Mouse (Mus musculus): Measurements from ENCODE around the gene Krtdap. TPM values are rescaled to one million over a fixed set of nuclear protein-coding genes. Genes with fewer than 3 reads are reported as not detected.
"Not testable (repeated sequence)": the region's sequence is repeated elsewhere in the genome, so short reads cannot be mapped to it uniquely, and the experiment has no call there.

Krtdap gene
- polyA plus RNA-seq, 1 experiment from 2014 or later: 51.5 TPM

- Histone ChIP-seq H3K9ac (no peak within 1 kb of the TSS), H3K4me3 (no peak within 1 kb of the TSS), H3K9me3 (no peaks in the 10 kb centered on the region), H3K36me3 (no peaks in the 10 kb centered on the region), H3K4me2 (replicated peaks) (no peak within 1 kb of the TSS), H3K27ac (no peak within 1 kb of the TSS), H3K4me1 (no peaks in the 10 kb centered on the region), H3K27me3 (no peaks in the 10 kb centered on the region)
- 89% methylated on average over 18 of the region's 18 CpGs for WGBS
- no peak for ATAC-seq (ENCODE audit: low FRiP score, low read depth)
Observed at GRCm38 (mm10) chr7:30823675-30824074, 36.0 kb downstream of the Krtdap start, which contains the start of gene Ffar2. TSS of gene Ffar2 (minus strand) at chr7:30823775.

DNA sequence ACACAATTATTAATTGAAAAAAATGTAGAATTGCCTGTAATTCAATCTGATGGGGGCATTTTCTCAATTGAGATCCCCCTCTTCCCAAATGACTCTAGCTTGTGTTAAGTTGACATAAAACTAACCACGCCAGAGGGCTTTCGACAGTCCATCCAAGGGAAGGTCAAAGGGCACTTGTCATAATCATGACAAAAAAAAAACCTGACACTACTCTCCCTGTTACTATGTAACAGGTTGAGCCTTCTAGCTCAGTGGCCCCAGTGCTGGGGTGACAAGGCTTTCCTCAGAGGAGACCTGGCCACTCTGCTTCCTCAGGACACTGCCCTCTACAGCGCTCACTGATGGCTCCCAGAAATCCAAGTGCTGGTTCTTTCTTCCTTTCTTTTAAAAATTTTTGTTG lies 36.6 kb downstream of the Krtdap start:
- no peaks in the 10 kb centered on the region for H3K4me1 ChIP-seq
- no peaks in the 10 kb centered on the region for H3K27me3 ChIP-seq
- no peak overlapping the region for H3K4me2 ChIP-seq (replicated peaks)
- H3K27ac ChIP-seq: no peak overlapping the region
- no peaks in the 10 kb centered on the region for H3K9me3 ChIP-seq
- H3K4me3 ChIP-seq: no peak overlapping the region
- ATAC-seq (ENCODE audit: low FRiP score, low read depth): no peak
- no peaks in the 10 kb centered on the region for H3K36me3 ChIP-seq
- 89% methylated on average over 3 of the region's 3 CpGs for WGBS
- H3K9ac ChIP-seq: no peak overlapping the region

- no peak overlapping the region for H3K4me3 ChIP-seq
Observed at GRCm38 (mm10) chr7:30826660-30827059, 39.0 kb downstream of the Krtdap start.

DNA sequence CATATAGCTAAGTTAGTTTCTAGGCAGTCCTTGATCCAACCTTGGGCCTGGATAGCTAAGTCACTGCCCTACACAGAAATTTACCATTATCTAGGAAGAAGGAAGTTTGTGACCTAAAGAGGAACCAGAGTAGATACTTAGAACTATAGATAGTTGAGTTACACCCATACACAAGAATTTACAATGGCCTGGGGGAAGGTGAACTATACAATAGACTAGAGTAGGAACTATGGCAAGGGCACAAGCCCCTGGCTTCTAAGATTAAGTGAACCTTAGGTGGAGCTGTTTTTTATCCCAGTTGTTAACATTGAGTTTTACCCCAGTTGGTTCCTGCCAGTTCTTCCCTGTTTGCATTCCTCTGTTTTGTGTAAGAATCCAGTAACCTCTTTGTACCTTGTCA lies 41.2 kb downstream of the Krtdap start:
- not testable (repeated sequence) for H3K9me3 ChIP-seq; H3K4me2 ChIP-seq (replicated peaks); ATAC-seq (ENCODE audit: low FRiP score, low read depth); H3K4me3 ChIP-seq; H3K27me3 ChIP-seq; H3K27ac ChIP-seq; H3K9ac ChIP-seq; H3K36me3 ChIP-seq; H3K4me1 ChIP-seq

More at GRCm38 (mm10) chr7:30826660-30827059, 39.0 kb downstream of the Krtdap start:
- Histone ChIP-seq H3K4me2 (replicated peaks) (no peak overlapping the region), H3K9me3 (no peaks in the 10 kb centered on the region), H3K36me3 (no peaks in the 10 kb centered on the region), H3K4me1 (no peaks in the 10 kb centered on the region), H3K27me3 (no peaks in the 10 kb centered on the region), H3K27ac (no peak overlapping the region), H3K9ac (no peak overlapping the region)
- WGBS: 92% methylated on average over 7 of the region's 10 CpGs
- ATAC-seq (ENCODE audit: low FRiP score, low read depth): no peak

GRCm38 (mm10) chr7:30829428-30829827 lies 41.7 kb downstream of the Krtdap start:
- Histone ChIP-seq H3K9ac (no peak overlapping the region), H3K27me3 (no peaks in the 10 kb centered on the region), H3K4me1 (no peaks in the 10 kb centered on the region), H3K4me2 (replicated peaks) (no peak overlapping the region), H3K4me3 (no peak overlapping the region), H3K9me3 (no peaks in the 10 kb centered on the region), H3K27ac (no peak overlapping the region), H3K36me3 (no peaks in the 10 kb centered on the region)
- whole genome bisulfite sequencing: 61% methylated on average over 3 of the region's 3 CpGs
- ATAC-seq (ENCODE audit: low FRiP score, low read depth): no peak

DNA sequence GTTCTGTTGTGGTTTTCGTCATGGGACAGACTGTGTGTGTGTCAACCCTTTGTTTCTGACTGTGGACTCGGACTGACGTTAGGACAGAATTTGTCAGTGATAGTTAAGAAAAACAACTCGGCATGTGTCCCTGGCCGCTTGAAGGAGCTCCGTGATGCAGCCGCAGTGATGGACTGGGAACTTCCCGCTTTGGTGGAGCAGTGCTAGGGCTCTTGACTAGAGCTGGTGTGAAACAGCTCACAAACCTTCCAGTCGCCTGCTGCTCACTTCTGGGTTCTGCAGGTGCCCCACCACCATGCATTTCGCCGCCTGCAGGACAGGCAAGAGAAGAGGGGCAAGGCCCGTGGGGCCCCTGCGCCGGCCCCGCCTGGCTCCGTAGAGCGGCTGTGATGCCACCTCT lies 44.6 kb downstream of the Krtdap start:
- H3K4me2 ChIP-seq (replicated peaks): no peak overlapping the region
- no peak overlapping the region for H3K4me3 ChIP-seq
- no peaks in the 10 kb centered on the region for H3K9me3 ChIP-seq
- no peaks in the 10 kb centered on the region for H3K36me3 ChIP-seq
- WGBS: 78% methylated on average over 17 of the region's 17 CpGs
- H3K27me3 ChIP-seq: no peaks in the 10 kb centered on the region
- H3K4me1 ChIP-seq: no peaks in the 10 kb centered on the region
- no peak overlapping the region for H3K27ac ChIP-seq
- ATAC-seq (ENCODE audit: low FRiP score, low read depth): no peak
- H3K9ac ChIP-seq: no peak overlapping the region

GRCm38 (mm10) chr7:30832684-30833083 lies 45.0 kb downstream of the Krtdap start:
- not testable (repeated sequence) for H3K27ac ChIP-seq; H3K9me3 ChIP-seq; H3K4me1 ChIP-seq; H3K27me3 ChIP-seq; ATAC-seq (ENCODE audit: low FRiP score, low read depth); H3K36me3 ChIP-seq; H3K9ac ChIP-seq; H3K4me2 ChIP-seq (replicated peaks); H3K4me3 ChIP-seq
- WGBS: 52% methylated on average over 7 of the region's 11 CpGs

- no peak overlapping the region for H3K27ac ChIP-seq
- no peak for ATAC-seq (ENCODE audit: low FRiP score, low read depth)
- no peaks in the 10 kb centered on the region for H3K4me1 ChIP-seq
- no peaks in the 10 kb centered on the region for H3K9me3 ChIP-seq
- H3K36me3 ChIP-seq: no peaks in the 10 kb centered on the region
- H3K27me3 ChIP-seq: no peaks in the 10 kb centered on the region
- no peak overlapping the region for H3K4me2 ChIP-seq (replicated peaks)
- H3K4me3 ChIP-seq: no peak overlapping the region
- H3K9ac ChIP-seq: no peak overlapping the region
Observed at GRCm38 (mm10) chr7:30837277-30837676, 49.6 kb downstream of the Krtdap start.

DNA sequence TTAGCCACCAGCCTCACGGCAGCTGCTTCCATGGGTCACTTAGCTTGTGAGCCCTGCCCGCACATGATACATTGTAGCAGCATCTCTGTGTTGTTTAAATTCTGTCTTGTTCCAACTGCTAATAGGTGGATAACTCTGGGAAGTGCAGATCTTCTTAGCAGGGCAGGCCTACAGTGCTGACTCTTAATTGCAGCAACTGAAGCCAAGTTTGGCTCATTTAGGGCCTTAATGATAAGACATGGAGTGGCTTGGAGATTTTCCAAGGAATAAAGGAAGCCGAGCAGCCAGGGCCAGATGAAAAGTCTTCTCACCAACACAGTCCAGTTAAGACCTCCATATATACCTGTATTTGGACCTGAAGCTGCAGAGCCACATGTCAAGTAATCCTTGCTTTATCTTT lies 52.6 kb downstream of the Krtdap start:
- H3K27ac ChIP-seq: no peak overlapping the region
- H3K9ac ChIP-seq: no peak overlapping the region
- H3K4me1 ChIP-seq: peaks cover 6% of the 10 kb centered on the region
- no peak overlapping the region for H3K4me3 ChIP-seq
- WGBS: 74% methylated on average over 3 of the region's 3 CpGs
- no peak for ATAC-seq (ENCODE audit: low FRiP score, low read depth)
- H3K27me3 ChIP-seq: no peaks in the 10 kb centered on the region
- H3K4me2 ChIP-seq (replicated peaks): no peak overlapping the region
- no peaks in the 10 kb centered on the region for H3K9me3 ChIP-seq
- no peaks in the 10 kb centered on the region for H3K36me3 ChIP-seq

Other genes starting within 250 kb of the Krtdap start
- 15.4 and 17.5 TPM in 2 replicates for gene Hspb6, start 235.7 kb upstream of the Krtdap start, polyA plus RNA-seq (2015; fragmentation: Nextera tagmentation; extraction: Ambion mirVana)
- 13.9 TPM in 2 replicates for gene Proser3, start 235.6 kb upstream of the Krtdap start, polyA plus RNA-seq (2015; fragmentation: Nextera tagmentation; extraction: Ambion mirVana)
- 44.2 and 48.3 TPM in 2 replicates for gene Lin37, start 228.1 kb upstream of the Krtdap start, polyA plus RNA-seq (2015; fragmentation: Nextera tagmentation; extraction: Ambion mirVana)
- 81.3 and 91.1 TPM in 2 replicates for gene U2af1l4, start 224.6 kb upstream of the Krtdap start, polyA plus RNA-seq (2015; fragmentation: Nextera tagmentation; extraction: Ambion mirVana)
- gene Gm49396, start 224.6 kb upstream of the Krtdap start, polyA plus RNA-seq (2015; fragmentation: Nextera tagmentation; extraction: Ambion mirVana): 13.8 and 14.1 TPM in 2 replicates
- gene Psenen, start 224.3 kb upstream of the Krtdap start, polyA plus RNA-seq (2015; fragmentation: Nextera tagmentation; extraction: Ambion mirVana): 134 and 141 TPM in 2 replicates
- 3.2 and 4.9 TPM in 2 replicates for gene Igflr1, start 222.5 kb upstream of the Krtdap start, polyA plus RNA-seq (2015; fragmentation: Nextera tagmentation; extraction: Ambion mirVana)
- 11.0 and 12.6 TPM in 2 replicates for gene Kmt2b, start 199.2 kb upstream of the Krtdap start, polyA plus RNA-seq (2015; fragmentation: Nextera tagmentation; extraction: Ambion mirVana)
- 0.23 and 0.60 TPM in 2 replicates for gene Zbtb32, start 189.0 kb upstream of the Krtdap start, polyA plus RNA-seq (2015; fragmentation: Nextera tagmentation; extraction: Ambion mirVana)
- 1.5 and 1.7 TPM in 2 replicates for gene Upk1a, start 175.0 kb upstream of the Krtdap start, polyA plus RNA-seq (2015; fragmentation: Nextera tagmentation; extraction: Ambion mirVana)
- 766 and 797 TPM in 2 replicates for gene Cox6b1, start 161.7 kb upstream of the Krtdap start, polyA plus RNA-seq (2015; fragmentation: Nextera tagmentation; extraction: Ambion mirVana)
- not detected in 2 replicates for gene Etv2, start 152.0 kb upstream of the Krtdap start, polyA plus RNA-seq (2015; fragmentation: Nextera tagmentation; extraction: Ambion mirVana)
- 127 and 130 TPM in 2 replicates for gene Rbm42, start 137.6 kb upstream of the Krtdap start, polyA plus RNA-seq (2015; fragmentation: Nextera tagmentation; extraction: Ambion mirVana)
- gene Haus5, start 122.9 kb upstream of the Krtdap start, polyA plus RNA-seq (2015; fragmentation: Nextera tagmentation; extraction: Ambion mirVana): 45.3 and 50.0 TPM in 2 replicates
- not detected in 2 replicates for gene Pmis2, start 116.3 kb upstream of the Krtdap start, polyA plus RNA-seq (2015; fragmentation: Nextera tagmentation; extraction: Ambion mirVana)
- not detected in 2 replicates for gene 2200002J24Rik, start 89.0 kb upstream of the Krtdap start, polyA plus RNA-seq (2015; fragmentation: Nextera tagmentation; extraction: Ambion mirVana)
- 0.09 and 0.40 TPM in 2 replicates for gene Atp4a, start 75.7 kb upstream of the Krtdap start, polyA plus RNA-seq (2015; fragmentation: Nextera tagmentation; extraction: Ambion mirVana)
- gene Tmem147, start 58.4 kb upstream of the Krtdap start, polyA plus RNA-seq (2015; fragmentation: Nextera tagmentation; extraction: Ambion mirVana): 187 and 189 TPM in 2 replicates
- gene Gapdhs, start 44.2 kb upstream of the Krtdap start, polyA plus RNA-seq (2015; fragmentation: Nextera tagmentation; extraction: Ambion mirVana): 0.51 and 0.71 TPM in 2 replicates
- gene Sbsn, start 36.4 kb upstream of the Krtdap start, polyA plus RNA-seq (2015; fragmentation: Nextera tagmentation; extraction: Ambion mirVana): 1.6 and 2.2 TPM in 2 replicates
- 7.3 and 11.9 TPM in 2 replicates for gene Dmkn, start 24.1 kb upstream of the Krtdap start, polyA plus RNA-seq (2015; fragmentation: Nextera tagmentation; extraction: Ambion mirVana)
- not detected in 2 replicates for gene Ffar2, start 35.9 kb downstream of the Krtdap start, polyA plus RNA-seq (2015; fragmentation: Nextera tagmentation; extraction: Ambion mirVana)
- gene Ffar3, start 68.3 kb downstream of the Krtdap start, polyA plus RNA-seq (2015; fragmentation: Nextera tagmentation; extraction: Ambion mirVana): not detected in 2 replicates
- gene Ffar1, start 73.7 kb downstream of the Krtdap start, polyA plus RNA-seq (2015; fragmentation: Nextera tagmentation; extraction: Ambion mirVana): not detected in 2 replicates
- 0.09 and 0.32 TPM in 2 replicates for gene Cd22, start 92.4 kb downstream of the Krtdap start, polyA plus RNA-seq (2015; fragmentation: Nextera tagmentation; extraction: Ambion mirVana)
- 0.38 and 0.42 TPM in 2 replicates for gene Mag, start 127.0 kb downstream of the Krtdap start, polyA plus RNA-seq (2015; fragmentation: Nextera tagmentation; extraction: Ambion mirVana)
- not detected in 2 replicates for gene Hamp2, start 136.8 kb downstream of the Krtdap start, polyA plus RNA-seq (2015; fragmentation: Nextera tagmentation; extraction: Ambion mirVana)
- gene Hamp, start 156.1 kb downstream of the Krtdap start, polyA plus RNA-seq (2015; fragmentation: Nextera tagmentation; extraction: Ambion mirVana): not detected in 2 replicates
- gene Usf2, start 168.9 kb downstream of the Krtdap start, polyA plus RNA-seq (2015; fragmentation: Nextera tagmentation; extraction: Ambion mirVana): 27.9 and 28.7 TPM in 2 replicates
- gene Lsr, start 185.6 kb downstream of the Krtdap start, polyA plus RNA-seq (2015; fragmentation: Nextera tagmentation; extraction: Ambion mirVana): 25.4 and 25.9 TPM in 2 replicates
- gene Fam187b, start 185.9 kb downstream of the Krtdap start, polyA plus RNA-seq (2015; fragmentation: Nextera tagmentation; extraction: Ambion mirVana): 0.70 and 0.78 TPM in 2 replicates